Mouse (Mus musculus): ENCODE results near the gene Dspp. TPM values are rescaled to one million over a fixed set of nuclear protein-coding genes. Genes with fewer than 3 reads are reported as not detected.

Dspp gene
- polyA plus RNA-seq, 1 experiment from 2014 or later: not detected

GRCm38 (mm10) chr5:104201153-104201950 is 30.8 kb downstream of the Dspp start:
- H3K36me3 ChIP-seq (ENCODE audit: control insufficient read depth, insufficient read depth, low read length): no peaks in the 10 kb centered on the region
- no peaks in the 10 kb centered on the region for H3K9me3 ChIP-seq (ENCODE audit: control insufficient read depth, low read length)
- no peak overlapping the region for H3K4me2 ChIP-seq (ENCODE audit: low read length)
- H3K27ac ChIP-seq (replicated peaks in 1 of 2; ENCODE audit: control insufficient read depth in 1 of 2, insufficient read depth in 1 of 2, low read depth in 2 of 2, low read length in 2 of 2): no peak overlapping the region
- H3K4me1 ChIP-seq (ENCODE audit: control insufficient read depth in 2 of 2, insufficient read depth in 2 of 2, low read length in 2 of 2): no peaks in the 10 kb centered on the region
- no peak overlapping the region for H3K4me3 ChIP-seq (ENCODE audit: control insufficient read depth in 1 of 2, insufficient read depth in 1 of 2, low read depth in 1 of 2, low read length in 2 of 2)
- H3K27me3 ChIP-seq (ENCODE audit: control insufficient read depth, insufficient read depth, low read length): no peaks in the 10 kb centered on the region
- WGBS: 83% methylated on average over 12 of the region's 12 CpGs
- ATAC-seq (ENCODE audit: insufficient number of reproducible peaks, insufficient read depth, low FRiP score, low read depth): no peak
- no peak overlapping the region for H3K9ac ChIP-seq (ENCODE audit: low read length)

DNA sequence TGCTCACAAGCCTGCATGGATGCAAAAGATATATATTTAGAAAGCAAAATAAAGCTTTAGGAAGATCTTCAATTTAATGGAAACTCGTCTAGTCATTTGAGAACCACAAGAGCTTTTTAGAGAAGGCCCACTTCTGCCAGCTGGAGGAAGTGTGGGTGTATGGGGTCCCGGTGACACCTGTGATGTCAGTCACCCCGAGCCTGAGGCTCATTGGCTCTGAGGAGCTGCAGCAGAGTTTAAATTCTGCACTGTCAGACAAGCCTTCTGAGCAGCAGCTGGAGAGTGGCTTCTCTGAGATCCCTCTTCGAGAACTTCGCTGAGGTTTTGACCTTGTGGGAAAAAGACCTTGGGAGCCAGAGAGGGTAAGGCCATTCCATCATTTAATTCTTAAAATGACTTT is 31.8 kb downstream of the Dspp start, which contains the start of gene Dmp1:
Dmp1 (plus strand) TSS at position 263 of the 400 bp plus-strand sequence.
- ATAC-seq (ENCODE audit: insufficient number of reproducible peaks, insufficient read depth, low FRiP score, low read depth): no peak
- Histone ChIP-seq H3K27ac (replicated peaks in 1 of 2; ENCODE audit: control insufficient read depth in 1 of 2, insufficient read depth in 1 of 2, low read depth in 2 of 2, low read length in 2 of 2) (no peak within 1 kb of the TSS), H3K4me2 (ENCODE audit: low read length) (no peak within 1 kb of the TSS), H3K4me3 (ENCODE audit: control insufficient read depth in 1 of 2, insufficient read depth in 1 of 2, low read depth in 1 of 2, low read length in 2 of 2) (no peak within 1 kb of the TSS), H3K27me3 (ENCODE audit: control insufficient read depth, insufficient read depth, low read length) (no peaks in the 10 kb centered on the region), H3K9me3 (ENCODE audit: control insufficient read depth, low read length) (no peaks in the 10 kb centered on the region), H3K9ac (ENCODE audit: low read length) (no peak within 1 kb of the TSS), H3K36me3 (ENCODE audit: control insufficient read depth, insufficient read depth, low read length) (no peaks in the 10 kb centered on the region), H3K4me1 (ENCODE audit: control insufficient read depth in 2 of 2, insufficient read depth in 2 of 2, low read length in 2 of 2) (no peaks in the 10 kb centered on the region)
- 67% methylated on average over 5 of the region's 5 CpGs for WGBS

- Histone ChIP-seq H3K9ac (ENCODE audit: low read length) (no peak overlapping the region), H3K4me1 (ENCODE audit: control insufficient read depth in 2 of 2, insufficient read depth in 2 of 2, low read length in 2 of 2) (no peaks in the 10 kb centered on the region), H3K36me3 (ENCODE audit: control insufficient read depth, insufficient read depth, low read length) (no peaks in the 10 kb centered on the region), H3K27me3 (ENCODE audit: control insufficient read depth, insufficient read depth, low read length) (no peaks in the 10 kb centered on the region), H3K4me2 (ENCODE audit: low read length) (no peak overlapping the region), H3K4me3 (ENCODE audit: control insufficient read depth in 1 of 2, insufficient read depth in 1 of 2, low read depth in 1 of 2, low read length in 2 of 2) (no peak overlapping the region), H3K27ac (replicated peaks in 1 of 2; ENCODE audit: control insufficient read depth in 1 of 2, insufficient read depth in 1 of 2, low read depth in 2 of 2, low read length in 2 of 2) (no peak overlapping the region), H3K9me3 (ENCODE audit: control insufficient read depth, low read length) (no peaks in the 10 kb centered on the region)
- WGBS: 56% methylated on average over 11 of the region's 11 CpGs
- no peak for ATAC-seq (ENCODE audit: insufficient number of reproducible peaks, insufficient read depth, low FRiP score, low read depth)
Measured at GRCm38 (mm10) chr5:104212531-104212930, 42.0 kb downstream of the Dspp start.

DNA sequence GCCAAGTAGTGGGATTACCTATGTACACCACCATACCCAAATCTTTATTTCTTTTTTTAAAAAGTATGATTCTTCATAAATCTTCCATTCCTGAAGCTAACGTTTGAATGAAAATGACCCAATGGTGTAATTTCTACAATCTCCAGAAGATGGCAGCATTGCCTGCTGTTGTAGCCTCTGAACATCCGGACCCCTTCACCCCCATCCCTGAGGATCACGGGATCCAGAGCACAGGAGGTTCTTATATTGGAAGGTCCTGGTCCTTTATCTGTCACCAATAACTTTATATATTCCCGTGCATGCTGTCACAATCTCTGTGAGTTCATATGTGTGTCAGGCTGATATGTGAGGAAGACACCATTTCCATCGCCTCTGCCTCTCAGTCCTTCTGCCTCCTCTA is 48.4 kb downstream of the Dspp start:
- H3K4me2 ChIP-seq (ENCODE audit: low read length): no peak overlapping the region
- no peaks in the 10 kb centered on the region for H3K9me3 ChIP-seq (ENCODE audit: control insufficient read depth, low read length)
- H3K4me3 ChIP-seq (ENCODE audit: control insufficient read depth in 1 of 2, insufficient read depth in 1 of 2, low read depth in 1 of 2, low read length in 2 of 2): no peak overlapping the region
- ATAC-seq (ENCODE audit: insufficient number of reproducible peaks, insufficient read depth, low FRiP score, low read depth): no peak
- H3K27me3 ChIP-seq (ENCODE audit: control insufficient read depth, insufficient read depth, low read length): no peaks in the 10 kb centered on the region
- WGBS: 31% methylated on average over 5 of the region's 5 CpGs
- no peak overlapping the region for H3K27ac ChIP-seq (replicated peaks in 1 of 2; ENCODE audit: control insufficient read depth in 1 of 2, insufficient read depth in 1 of 2, low read depth in 2 of 2, low read length in 2 of 2)
- no peak overlapping the region for H3K9ac ChIP-seq (ENCODE audit: low read length)
- H3K36me3 ChIP-seq (ENCODE audit: control insufficient read depth, insufficient read depth, low read length): no peaks in the 10 kb centered on the region
- H3K4me1 ChIP-seq (ENCODE audit: control insufficient read depth in 2 of 2, insufficient read depth in 2 of 2, low read length in 2 of 2): no peaks in the 10 kb centered on the region

GRCm38 (mm10) chr5:104224299-104224698 is 53.8 kb downstream of the Dspp start:
- no peak overlapping the region for H3K4me3 ChIP-seq (ENCODE audit: control insufficient read depth in 1 of 2, insufficient read depth in 1 of 2, low read depth in 1 of 2, low read length in 2 of 2)
- no peak for ATAC-seq (ENCODE audit: insufficient number of reproducible peaks, insufficient read depth, low FRiP score, low read depth)
- H3K36me3 ChIP-seq (ENCODE audit: control insufficient read depth, insufficient read depth, low read length): no peaks in the 10 kb centered on the region
- no peak overlapping the region for H3K4me2 ChIP-seq (ENCODE audit: low read length)
- no peak overlapping the region for H3K27ac ChIP-seq (replicated peaks in 1 of 2; ENCODE audit: control insufficient read depth in 1 of 2, insufficient read depth in 1 of 2, low read depth in 2 of 2, low read length in 2 of 2)
- H3K4me1 ChIP-seq (ENCODE audit: control insufficient read depth in 2 of 2, insufficient read depth in 2 of 2, low read length in 2 of 2): no peaks in the 10 kb centered on the region
- 39% methylated on average over 3 of the region's 3 CpGs for WGBS
- H3K9me3 ChIP-seq (ENCODE audit: control insufficient read depth, low read length): no peaks in the 10 kb centered on the region
- no peak overlapping the region for H3K9ac ChIP-seq (ENCODE audit: low read length)
- H3K27me3 ChIP-seq (ENCODE audit: control insufficient read depth, insufficient read depth, low read length): no peaks in the 10 kb centered on the region

DNA sequence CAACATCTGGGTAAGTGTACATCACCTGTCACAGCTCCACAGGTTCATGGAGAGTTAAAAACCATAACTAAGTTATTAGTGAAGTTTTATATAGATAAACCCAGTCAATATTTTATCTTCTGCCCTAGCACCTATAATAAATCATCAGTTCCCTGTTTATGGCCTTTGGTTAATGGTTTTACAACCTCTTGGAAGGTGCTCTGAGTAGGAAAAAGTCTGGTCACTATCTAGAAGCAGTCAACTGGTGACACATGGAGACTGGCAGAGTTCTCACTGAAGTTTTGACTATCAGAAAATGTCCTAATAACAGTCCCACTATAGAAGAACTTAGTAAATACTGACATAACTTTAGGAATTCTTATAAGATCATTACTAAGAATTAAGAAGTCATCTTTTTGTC is 54.2 kb downstream of the Dspp start:
- Histone ChIP-seq H3K9me3 (ENCODE audit: control insufficient read depth, low read length) (no peaks in the 10 kb centered on the region), H3K27ac (replicated peaks in 1 of 2; ENCODE audit: control insufficient read depth in 1 of 2, insufficient read depth in 1 of 2, low read depth in 2 of 2, low read length in 2 of 2) (no peak overlapping the region), H3K4me1 (ENCODE audit: control insufficient read depth in 2 of 2, insufficient read depth in 2 of 2, low read length in 2 of 2) (no peaks in the 10 kb centered on the region), H3K9ac (ENCODE audit: low read length) (no peak overlapping the region), H3K4me2 (ENCODE audit: low read length) (no peak overlapping the region), H3K27me3 (ENCODE audit: control insufficient read depth, insufficient read depth, low read length) (no peaks in the 10 kb centered on the region), H3K36me3 (ENCODE audit: control insufficient read depth, insufficient read depth, low read length) (no peaks in the 10 kb centered on the region), H3K4me3 (ENCODE audit: control insufficient read depth in 1 of 2, insufficient read depth in 1 of 2, low read depth in 1 of 2, low read length in 2 of 2) (no peak overlapping the region)
- ATAC-seq (ENCODE audit: insufficient number of reproducible peaks, insufficient read depth, low FRiP score, low read depth): no peak

DNA sequence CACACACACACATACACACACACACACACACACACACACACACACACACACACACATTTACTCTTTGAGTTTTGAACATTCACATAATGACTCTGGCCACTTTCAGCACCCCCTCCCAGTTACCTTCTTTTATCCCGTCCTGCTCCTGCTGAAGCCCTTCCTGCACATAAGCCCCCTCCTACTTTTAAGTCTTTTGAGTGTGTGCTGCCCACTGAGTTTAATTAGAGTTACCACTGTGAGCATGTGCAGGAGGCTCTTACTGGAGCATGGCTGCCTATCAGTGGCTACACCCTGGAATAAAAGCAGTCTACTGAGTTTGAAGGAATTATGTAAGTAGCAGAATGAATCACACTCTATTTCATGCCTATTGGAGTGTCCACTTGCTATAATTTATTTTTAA is 58.0 kb downstream of the Dspp start:
- Histone ChIP-seq H3K36me3 (ENCODE audit: control insufficient read depth, insufficient read depth, low read length) (no peaks in the 10 kb centered on the region), H3K4me1 (ENCODE audit: control insufficient read depth in 2 of 2, insufficient read depth in 2 of 2, low read length in 2 of 2) (no peaks in the 10 kb centered on the region), H3K4me3 (ENCODE audit: control insufficient read depth in 1 of 2, insufficient read depth in 1 of 2, low read depth in 1 of 2, low read length in 2 of 2) (no peak overlapping the region), H3K27me3 (ENCODE audit: control insufficient read depth, insufficient read depth, low read length) (no peaks in the 10 kb centered on the region), H3K27ac (replicated peaks in 1 of 2; ENCODE audit: control insufficient read depth in 1 of 2, insufficient read depth in 1 of 2, low read depth in 2 of 2, low read length in 2 of 2) (no peak overlapping the region), H3K9me3 (ENCODE audit: control insufficient read depth, low read length) (no peaks in the 10 kb centered on the region), H3K9ac (ENCODE audit: low read length) (no peak overlapping the region), H3K4me2 (ENCODE audit: low read length) (no peak overlapping the region)
- no peak for ATAC-seq (ENCODE audit: insufficient number of reproducible peaks, insufficient read depth, low FRiP score, low read depth)
- 46% methylated on average over 1 of the region's 1 CpGs for WGBS
